Mouse (Mus musculus): ENCODE data around the gene Cpa5. TPM values are rescaled to one million over a fixed set of nuclear protein-coding genes. Genes with fewer than 3 reads are reported as not detected.

Cpa5 gene
- polyA plus RNA-seq (2015; fragmentation: Nextera tagmentation; extraction: Ambion mirVana): 0.16 and 0.18 TPM in 2 replicates

- no peaks in the 10 kb centered on the region for H3K4me1 ChIP-seq (replicated peaks; ENCODE audit: control insufficient read depth, insufficient read depth)
- 95% methylated on average over 7 of the region's 7 CpGs for WGBS
- no peak within 1 kb of the TSS for H3K4me2 ChIP-seq (replicated peaks; ENCODE audit: low read depth)
These were observed at the start of gene Cpa5 for GRCm38 (mm10) chr6:30610710-30611109. TSS of gene Cpa5 (plus strand) at chr6:30611010.

DNA sequence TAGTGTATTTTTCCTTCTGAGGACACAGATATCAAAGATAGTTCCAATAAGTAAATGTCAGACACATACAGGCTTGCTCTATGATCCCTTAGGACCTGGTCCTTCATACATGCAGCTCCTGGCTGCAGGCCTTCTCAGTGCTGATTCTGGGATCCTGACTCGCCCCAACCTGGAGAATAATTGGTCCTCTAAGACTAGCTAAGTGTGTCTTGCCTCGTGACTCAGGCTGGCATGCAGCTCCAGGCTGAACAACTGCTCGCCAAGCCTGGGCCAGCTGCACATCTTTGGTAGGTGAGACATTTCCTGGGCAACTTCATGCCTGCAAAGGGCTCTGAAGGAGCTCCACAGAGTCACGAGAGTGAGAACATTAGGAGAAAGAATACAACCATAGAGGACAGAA lies 48.7 kb upstream of the Cpa5 start:
- 70% methylated on average over 4 of the region's 4 CpGs for WGBS
- no peaks in the 10 kb centered on the region for H3K9me3 ChIP-seq (ENCODE audit: control insufficient read depth, low read length)
- no peak overlapping the region for H3K9ac ChIP-seq (ENCODE audit: low read length)
- H3K4me3 ChIP-seq (ENCODE audit: low read depth, low read length): no peak overlapping the region
- DNase-seq (ENCODE audit: low spot score) (no peak), ATAC-seq (ENCODE audit: low FRiP score, low TSS enrichment) (no peak)
- TF ChIP-seq EP300 (optimal IDR thresholded peaks at IDR 0.05) (no peak), CTCF (IDR thresholded peaks at IDR 0.05; ENCODE audit: low read depth) (no peak)
- H3K27ac ChIP-seq (replicated peaks): no peak overlapping the region
- no peaks in the 10 kb centered on the region for H3K36me3 ChIP-seq (ENCODE audit: control insufficient read depth, insufficient read depth, low read length)
- no peaks in the 10 kb centered on the region for H3K27me3 ChIP-seq (ENCODE audit: control insufficient read depth, insufficient read depth, low read length)
- H3K4me1 ChIP-seq (replicated peaks; ENCODE audit: control insufficient read depth, insufficient read depth): no peaks in the 10 kb centered on the region
- H3K4me2 ChIP-seq (replicated peaks; ENCODE audit: low read depth): no peak overlapping the region

More at GRCm38 (mm10) chr6:30610710-30611109, at the start of gene Cpa5:
- Histone ChIP-seq H3K9me3 (ENCODE audit: control insufficient read depth, low read length) (no peaks in the 10 kb centered on the region), H3K27me3 (ENCODE audit: control insufficient read depth, insufficient read depth, low read length) (no peaks in the 10 kb centered on the region), H3K36me3 (ENCODE audit: control insufficient read depth, insufficient read depth, low read length) (no peaks in the 10 kb centered on the region), H3K9ac (ENCODE audit: low read length) (no peak within 1 kb of the TSS), H3K4me3 (ENCODE audit: low read depth, low read length) (no peak within 1 kb of the TSS), H3K27ac (replicated peaks) (no peak within 1 kb of the TSS)
- no peak for ATAC-seq (ENCODE audit: low FRiP score, low TSS enrichment)
- DNase-seq (ENCODE audit: low spot score): no peak
- TF ChIP-seq EP300 (optimal IDR thresholded peaks at IDR 0.05) (no peak), CTCF (IDR thresholded peaks at IDR 0.05; ENCODE audit: low read depth) (no peak)

DNA sequence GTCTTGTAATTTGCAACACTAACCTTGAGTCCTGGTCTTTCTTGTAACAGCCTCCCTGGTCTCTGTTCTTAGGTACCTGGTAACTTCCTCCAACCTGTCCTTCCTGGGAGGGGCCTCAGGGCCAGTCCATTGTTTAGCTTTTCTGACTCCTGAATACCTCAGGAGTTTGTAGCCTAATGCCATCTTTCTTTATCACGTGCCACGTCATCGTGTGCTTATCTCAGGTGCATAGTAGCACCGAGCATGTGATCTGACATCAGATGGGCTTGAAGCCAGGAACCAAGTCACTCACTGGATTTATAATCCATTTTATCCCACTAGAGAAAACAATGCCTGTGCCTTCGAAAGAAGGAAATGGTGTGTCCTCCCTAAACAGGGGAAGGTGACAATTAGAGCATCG lies 47.2 kb upstream of the Cpa5 start:
- ATAC-seq (ENCODE audit: low FRiP score, low TSS enrichment): peak; percentile 80
- DNase-seq (ENCODE audit: low spot score): peak; percentile 23
- no peak overlapping the region for H3K4me3 ChIP-seq (ENCODE audit: low read depth, low read length)
- 43% methylated on average over 6 of the region's 6 CpGs for WGBS
- no peak for TF ChIP-seq CTCF (IDR thresholded peaks at IDR 0.05; ENCODE audit: low read depth)
- no peak for TF ChIP-seq EP300 (optimal IDR thresholded peaks at IDR 0.05)
- no peak overlapping the region for H3K9ac ChIP-seq (ENCODE audit: low read length)
- H3K4me1 ChIP-seq (replicated peaks; ENCODE audit: control insufficient read depth, insufficient read depth): no peaks in the 10 kb centered on the region
- no peaks in the 10 kb centered on the region for H3K9me3 ChIP-seq (ENCODE audit: control insufficient read depth, low read length)
- H3K27me3 ChIP-seq (ENCODE audit: control insufficient read depth, insufficient read depth, low read length): no peaks in the 10 kb centered on the region
- no peak overlapping the region for H3K27ac ChIP-seq (replicated peaks)
- no peak overlapping the region for H3K4me2 ChIP-seq (replicated peaks; ENCODE audit: low read depth)
- no peaks in the 10 kb centered on the region for H3K36me3 ChIP-seq (ENCODE audit: control insufficient read depth, insufficient read depth, low read length)

GRCm38 (mm10) chr6:30564051-30564450 lies 46.8 kb upstream of the Cpa5 start:
- TF ChIP-seq CTCF (IDR thresholded peaks at IDR 0.05; ENCODE audit: low read depth) (no peak), EP300 (optimal IDR thresholded peaks at IDR 0.05) (no peak)
- H3K4me2 ChIP-seq (replicated peaks; ENCODE audit: low read depth): no peak overlapping the region
- H3K27me3 ChIP-seq (ENCODE audit: control insufficient read depth, insufficient read depth, low read length): no peaks in the 10 kb centered on the region
- H3K9ac ChIP-seq (ENCODE audit: low read length): no peak overlapping the region
- no peak overlapping the region for H3K27ac ChIP-seq (replicated peaks)
- H3K4me3 ChIP-seq (ENCODE audit: low read depth, low read length): no peak overlapping the region
- no peak for ATAC-seq (ENCODE audit: low FRiP score, low TSS enrichment)
- no peaks in the 10 kb centered on the region for H3K4me1 ChIP-seq (replicated peaks; ENCODE audit: control insufficient read depth, insufficient read depth)
- H3K36me3 ChIP-seq (ENCODE audit: control insufficient read depth, insufficient read depth, low read length): no peaks in the 10 kb centered on the region
- no peak for DNase-seq (ENCODE audit: low spot score)
- no peaks in the 10 kb centered on the region for H3K9me3 ChIP-seq (ENCODE audit: control insufficient read depth, low read length)
- 88% methylated on average over 6 of the region's 6 CpGs for WGBS

- H3K4me2 ChIP-seq (replicated peaks; ENCODE audit: low read depth): no peak within 1 kb of the TSS
- ATAC-seq (ENCODE audit: low FRiP score, low TSS enrichment): no peak
- DNase-seq (ENCODE audit: low spot score): no peak
- no peaks in the 10 kb centered on the region for H3K9me3 ChIP-seq (ENCODE audit: control insufficient read depth, low read length)
- H3K9ac ChIP-seq (ENCODE audit: low read length): no peak within 1 kb of the TSS
- no peaks in the 10 kb centered on the region for H3K36me3 ChIP-seq (ENCODE audit: control insufficient read depth, insufficient read depth, low read length)
- 69% methylated on average over 5 of the region's 5 CpGs for whole genome bisulfite sequencing
- no peaks in the 10 kb centered on the region for H3K4me1 ChIP-seq (replicated peaks; ENCODE audit: control insufficient read depth, insufficient read depth)
- TF ChIP-seq CTCF (IDR thresholded peaks at IDR 0.05; ENCODE audit: low read depth) (no peak), EP300 (optimal IDR thresholded peaks at IDR 0.05) (no peak)
- no peaks in the 10 kb centered on the region for H3K27me3 ChIP-seq (ENCODE audit: control insufficient read depth, insufficient read depth, low read length)
- no peak within 1 kb of the TSS for H3K27ac ChIP-seq (replicated peaks)
- H3K4me3 ChIP-seq (ENCODE audit: low read depth, low read length): no peak within 1 kb of the TSS
These were observed 42.7 kb upstream of the Cpa5 start, which contains the start of gene Cpa4 for GRCm38 (mm10) chr6:30568069-30568468. TSS of gene Cpa4 (plus strand) at chr6:30568369.

DNA sequence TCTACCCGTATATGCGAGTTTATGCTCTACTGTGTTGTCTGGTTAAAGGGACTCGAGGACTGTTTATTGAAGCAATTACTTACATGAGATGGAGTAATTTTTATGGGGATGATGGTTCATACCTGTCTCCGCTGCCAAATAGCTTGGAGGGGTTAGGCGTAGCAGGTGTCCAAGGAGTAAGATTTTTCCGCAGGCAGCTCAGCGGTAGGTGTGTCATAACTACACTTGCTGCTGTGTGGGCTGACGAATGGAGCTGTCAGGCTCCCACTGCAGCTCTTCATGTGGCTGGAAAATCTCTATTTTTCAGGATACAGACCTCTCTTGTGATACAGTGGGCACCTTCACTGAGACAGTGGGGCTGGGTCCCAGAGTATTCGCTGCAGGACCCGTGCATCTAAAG lies 41.5 kb upstream of the Cpa5 start:
- no peak for ATAC-seq (ENCODE audit: low FRiP score, low TSS enrichment)

More for the DNA sequence above, 41.5 kb upstream of the Cpa5 start:
- Histone ChIP-seq H3K9ac (ENCODE audit: low read length) (no peak overlapping the region), H3K9me3 (ENCODE audit: control insufficient read depth, low read length) (no peaks in the 10 kb centered on the region), H3K4me1 (replicated peaks; ENCODE audit: control insufficient read depth, insufficient read depth) (no peaks in the 10 kb centered on the region), H3K27me3 (ENCODE audit: control insufficient read depth, insufficient read depth, low read length) (no peaks in the 10 kb centered on the region), H3K4me2 (replicated peaks; ENCODE audit: low read depth) (no peak overlapping the region), H3K27ac (replicated peaks) (0 out of 2 replicates have a peak overlapping the region, but pooled peaks have one; percentile 8), H3K4me3 (ENCODE audit: low read depth, low read length) (no peak overlapping the region), H3K36me3 (ENCODE audit: control insufficient read depth, insufficient read depth, low read length) (no peaks in the 10 kb centered on the region)
- no peak for DNase-seq (ENCODE audit: low spot score)
- TF ChIP-seq EP300 (optimal IDR thresholded peaks at IDR 0.05): no peak
- WGBS: 69% methylated on average over 10 of the region's 10 CpGs

Measured in stomach, postnatal 0 days (tissue).